Mouse (Mus musculus): Measurements from ENCODE around the gene Znrf1. TPM values are rescaled to one million over a fixed set of nuclear protein-coding genes. Genes with fewer than 3 reads are reported as not detected.

Znrf1 gene
- polyA plus RNA-seq, 1 experiment: 57.0 TPM

- DNase-seq (ENCODE audit: low read depth): no peak
These were observed 32.1 kb downstream of the Znrf1 start for GRCm38 (mm10) chr8:111568029-111568428.

GRCm38 (mm10) chr8:111569926-111570325 is 34.0 kb downstream of the Znrf1 start:
- DNase-seq (ENCODE audit: low read depth): no peak

GRCm38 (mm10) chr8:111570432-111570831 is 34.5 kb downstream of the Znrf1 start:
- no peak for DNase-seq (ENCODE audit: low read depth)

GRCm38 (mm10) chr8:111571661-111572060 is 35.8 kb downstream of the Znrf1 start:
- DNase-seq (ENCODE audit: low read depth): no peak

GRCm38 (mm10) chr8:111572431-111572830 is 36.5 kb downstream of the Znrf1 start:
- no peak for DNase-seq (ENCODE audit: low read depth)

- no peak for DNase-seq (ENCODE audit: low read depth)
These were observed 37.7 kb downstream of the Znrf1 start for GRCm38 (mm10) chr8:111573583-111573982.

- no peak for DNase-seq (ENCODE audit: low read depth)
These were observed 38.1 kb downstream of the Znrf1 start for GRCm38 (mm10) chr8:111574016-111574415.

GRCm38 (mm10) chr8:111575492-111575891 is 39.6 kb downstream of the Znrf1 start:
- no peak for DNase-seq (ENCODE audit: low read depth)

GRCm38 (mm10) chr8:111576501-111576900 is 40.6 kb downstream of the Znrf1 start:
- no peak for DNase-seq (ENCODE audit: low read depth)

- no peak for DNase-seq (ENCODE audit: low read depth)
These were observed 42.1 kb downstream of the Znrf1 start for GRCm38 (mm10) chr8:111577880-111578533.

- DNase-seq (ENCODE audit: low read depth): no peak
These were observed 43.4 kb downstream of the Znrf1 start for GRCm38 (mm10) chr8:111579318-111579717.

- no peak for DNase-seq (ENCODE audit: low read depth)
These were observed 44.4 kb downstream of the Znrf1 start for GRCm38 (mm10) chr8:111580306-111580705.

GRCm38 (mm10) chr8:111582386-111582785 is 46.5 kb downstream of the Znrf1 start:
- DNase-seq (ENCODE audit: low read depth): no peak

- DNase-seq (ENCODE audit: low read depth): no peak
These were observed 49.0 kb downstream of the Znrf1 start for GRCm38 (mm10) chr8:111584946-111585345.

GRCm38 (mm10) chr8:111587545-111588094 is 51.7 kb downstream of the Znrf1 start:
- DNase-seq (ENCODE audit: low read depth): no peak

GRCm38 (mm10) chr8:111588336-111588735 is 52.4 kb downstream of the Znrf1 start:
- DNase-seq (ENCODE audit: low read depth): no peak

GRCm38 (mm10) chr8:111590214-111590613 is 54.3 kb downstream of the Znrf1 start:
- no peak for DNase-seq (ENCODE audit: low read depth)

GRCm38 (mm10) chr8:111591176-111591575 is 55.3 kb downstream of the Znrf1 start:
- DNase-seq (ENCODE audit: low read depth): no peak

- DNase-seq (ENCODE audit: low read depth): no peak
These were observed 56.6 kb downstream of the Znrf1 start for GRCm38 (mm10) chr8:111592390-111592910.

GRCm38 (mm10) chr8:111594044-111594840 is 58.3 kb downstream of the Znrf1 start:
- no peak for DNase-seq (ENCODE audit: low read depth)

- no peak for DNase-seq (ENCODE audit: low read depth)
These were observed 59.1 kb downstream of the Znrf1 start for GRCm38 (mm10) chr8:111594951-111595350.

- DNase-seq (ENCODE audit: low read depth): no peak
These were observed 60.0 kb downstream of the Znrf1 start for GRCm38 (mm10) chr8:111595712-111596484.
